Mouse (Mus musculus) cerebral cortex, adult 2 months (tissue): ENCODE results near the gene Nkrf.

ENCODE experiments used
- WGBS: fragments of 180-500 bp; shearing (Covaris S2); methylation state at CpG from one replicate; pipeline ENCODE4 v1.1.7; 2018; 5-methylcytosine and 5-hydroxymethylcytosine counted together

The Nkrf gene

GRCm38 (mm10) chrX:36863766-36864608 lies 38.7 kb downstream of the Nkrf start:
- WGBS = 5% methylated on average over 43 of the region's 44 CpGs

- WGBS = 86% methylated on average over 8 of the region's 8 CpGs
These were observed 50.1 kb downstream of the Nkrf start for GRCm38 (mm10) chrX:36852631-36853030.

GRCm38 (mm10) chrX:36847152-36847551 lies 55.5 kb downstream of the Nkrf start:
- 94% methylated on average over 1 of the region's 1 CpGs for WGBS

- 49% methylated on average over 4 of the region's 4 CpGs for WGBS
These were observed 59.2 kb downstream of the Nkrf start for GRCm38 (mm10) chrX:36843346-36843990.

GRCm38 (mm10) chrX:36841698-36842097 lies 61.0 kb downstream of the Nkrf start:
- WGBS = 88% methylated on average over 6 of the region's 6 CpGs

GRCm38 (mm10) chrX:36839391-36839790 lies 63.3 kb downstream of the Nkrf start:
- 43% methylated on average over 7 of the region's 7 CpGs for WGBS
